Mouse (Mus musculus) bone marrow macrophage, adult 2 months (primary cell): Measurements from ENCODE around the gene Cd83.

ENCODE experiments used
- CTCF ChIP-seq: IDR thresholded peaks from 2 replicates; pipeline ENCODE4 v1.5.1; 2012; ENCODE audit warnings: low read depth, mild to moderate bottlenecking, low read length, moderate library complexity
- POLR2A ChIP-seq: IDR thresholded peaks from 2 replicates; pipeline ENCODE4 v1.6.1; 2012; ENCODE audit warnings: mild to moderate bottlenecking, low read depth, low read length, borderline replicate concordance

- TF ChIP-seq CTCF (no peak), POLR2A (no peak)
Measured at GRCm38 (mm10) chr13:43819020-43819310, 34.4 kb downstream of the Cd83 start.
